Mouse (Mus musculus) MEL (cell line): Measurements from ENCODE around the gene Lipo3. TPM values are rescaled to one million over a fixed set of nuclear protein-coding genes. Genes with fewer than 3 reads are reported as not detected.
"Not testable (repeated sequence)": the region's sequence is repeated elsewhere in the genome, so short reads cannot be mapped to it uniquely, and the experiment has no call there.

ENCODE experiments used
- DNase-seq: peaks from one replicate; pipeline ENCODE4 v3.0.0; 2011; ENCODE audit warnings: low read depth, low spot score
- H3K27ac ChIP-seq: 2 replicates; pipeline ENCODE4 v1.5.1; 2012; ENCODE audit warnings: low read depth, mild to moderate bottlenecking, control low read depth, low read length, moderate library complexity; ENCODE audit not compliant: control insufficient read depth
- H3K27me3 ChIP-seq, 2 experiments: fragments of 150-350 bp in 1 of 2; sonication (generic) in 1 of 2; 2 replicates each; pipeline ENCODE4 v1.6.1; 2012; ENCODE audit warnings: low read length in 2 of 2, mild to moderate bottlenecking in 2 of 2, improper control_type of control experiment in 1 of 2, moderate library complexity in 1 of 2; ENCODE audit not compliant: insufficient read depth in 2 of 2, control insufficient read depth in 1 of 2
- H3K36me3 ChIP-seq, 2 experiments: 2 replicates each; pipeline ENCODE4 v1.6.1; 2012 to 2014; ENCODE audit warnings: low read length in 2 of 2, improper control_type of control experiment in 1 of 2, inconsistent platforms in 1 of 2, mild to moderate bottlenecking in 1 of 2; ENCODE audit not compliant: insufficient read depth in 2 of 2, control insufficient read depth in 1 of 2
- H3K4me1 ChIP-seq, 2 experiments: fragments of 150-350 bp in 1 of 2; sonication (generic) in 1 of 2; 2 replicates each; pipeline ENCODE4 v1.6.1; 2012; ENCODE audit warnings: low read length in 2 of 2, improper control_type of control experiment in 1 of 2, mild to moderate bottlenecking in 1 of 2; ENCODE audit not compliant: insufficient read depth in 2 of 2, control insufficient read depth in 1 of 2
- H3K4me3 ChIP-seq, 2 experiments: fragments of 150-350 bp in 1 of 2; sonication (generic) in 1 of 2; 2 replicates each; pipeline ENCODE4 v1.5.1; 2012; ENCODE audit warnings: low read depth in 2 of 2, low read length in 2 of 2, mild to moderate bottlenecking in 2 of 2, moderate library complexity in 2 of 2, control low read depth in 1 of 2, improper control_type of control experiment in 1 of 2; ENCODE audit not compliant: control insufficient read depth in 1 of 2, insufficient read depth in 1 of 2
- H3K79me2 ChIP-seq: 2 replicates; pipeline ENCODE4 v1.6.1; 2012; ENCODE audit warnings: mild to moderate bottlenecking, low read length, moderate library complexity; ENCODE audit not compliant: control insufficient read depth, poor library complexity, insufficient read depth
- H3K9ac ChIP-seq: 2 replicates; pipeline ENCODE4 v1.6.1; 2012; ENCODE audit warnings: low read depth, mild to moderate bottlenecking, control low read depth, low read length, moderate library complexity; ENCODE audit not compliant: control insufficient read depth, poor library complexity, severe bottlenecking
- H3K9me3 ChIP-seq: fragments of 150-350 bp; sonication (generic); replicated peaks from 2 replicates; pipeline ENCODE4 v1.6.1; 2012; ENCODE audit warnings: mild to moderate bottlenecking, low read length, improper control_type of control experiment, moderate library complexity; ENCODE audit not compliant: insufficient read depth
- BHLHE40 ChIP-seq: IDR thresholded peaks from 2 replicates; pipeline ENCODE4 v1.6.1; 2012; ENCODE audit warnings: low read depth, mild to moderate bottlenecking, inconsistent platforms, low read length, improper control_type of control experiment, borderline replicate concordance
- CHD2 ChIP-seq: IDR thresholded peaks from 2 replicates; pipeline ENCODE4 v1.6.1; 2011; ENCODE audit warnings: low read length, improper control_type of control experiment
- CTCF ChIP-seq, 3 experiments: IDR thresholded peaks in 2 of 3; conservative IDR thresholded peaks in 1 of 3; 2 replicates each; pipeline ENCODE4 v1.5.1; 2011 to 2012; ENCODE audit warnings: low read length in 3 of 3, low read depth in 2 of 3, mild to moderate bottlenecking in 2 of 3, improper control_type of control experiment in 1 of 3, inconsistent platforms in 1 of 3, mixed read lengths in 1 of 3, moderate library complexity in 1 of 3; ENCODE audit not compliant: control insufficient read depth in 1 of 3, insufficient read depth in 1 of 3, poor library complexity in 1 of 3, severe bottlenecking in 1 of 3
- E2F4 ChIP-seq: IDR thresholded peaks from 2 replicates; pipeline ENCODE4 v1.6.1; 2011; ENCODE audit warnings: low read depth, low read length, improper control_type of control experiment, borderline replicate concordance
- ELF1 ChIP-seq: IDR thresholded peaks from 2 replicates; pipeline ENCODE4 v1.6.1; 2014; ENCODE audit warnings: low read depth, mild to moderate bottlenecking, inconsistent platforms, low read length, improper control_type of control experiment, moderate library complexity
- ETS1 ChIP-seq: IDR thresholded peaks from 2 replicates; pipeline ENCODE4 v1.6.1; 2012; ENCODE audit warnings: low read depth, mild to moderate bottlenecking, inconsistent platforms, low read length, improper control_type of control experiment, moderate library complexity
- GABPA ChIP-seq: IDR thresholded peaks from 2 replicates; pipeline ENCODE4 v1.6.1; 2012; ENCODE audit warnings: low read depth, mild to moderate bottlenecking, inconsistent platforms, low read length, improper control_type of control experiment, moderate library complexity
- GATA1 ChIP-seq: IDR thresholded peaks from 2 replicates; pipeline ENCODE4 v1.6.1; 2011; ENCODE audit warnings: low read depth, low read length, improper control_type of control experiment
- HCFC1 ChIP-seq: IDR thresholded peaks from 2 replicates; pipeline ENCODE4 v1.6.1; 2012; ENCODE audit warnings: low read depth, mild to moderate bottlenecking, inconsistent platforms, low read length, improper control_type of control experiment, moderate library complexity
- MYB ChIP-seq: IDR thresholded peaks from 2 replicates; pipeline ENCODE4 v1.6.1; 2011; ENCODE audit warnings: mild to moderate bottlenecking, low read depth, low read length, improper control_type of control experiment
- MYC ChIP-seq: IDR thresholded peaks from 2 replicates; pipeline ENCODE4 v1.6.1; 2011; ENCODE audit warnings: low read depth, mild to moderate bottlenecking, low read length, improper control_type of control experiment, moderate library complexity
- POLR2AphosphoS2 ChIP-seq: IDR thresholded peaks from 2 replicates; pipeline ENCODE4 v1.6.1; 2011; ENCODE audit warnings: low read length, improper control_type of control experiment
- RCOR1 ChIP-seq: IDR thresholded peaks from 2 replicates; pipeline ENCODE4 v1.6.1; 2012; ENCODE audit warnings: low read depth, mild to moderate bottlenecking, inconsistent platforms, low read length, improper control_type of control experiment
- SMC3 ChIP-seq: IDR thresholded peaks from 2 replicates; pipeline ENCODE4 v1.6.1; 2011; ENCODE audit warnings: low read depth, low read length, improper control_type of control experiment
- TBP ChIP-seq: IDR thresholded peaks from 2 replicates; pipeline ENCODE4 v1.8.0; 2011; ENCODE audit warnings: low read depth, low read length, improper control_type of control experiment
- TCF12 ChIP-seq: IDR thresholded peaks from 2 replicates; pipeline ENCODE4 v1.6.1; 2014; ENCODE audit warnings: low read depth, mild to moderate bottlenecking, inconsistent platforms, low read length, improper control_type of control experiment, moderate library complexity
- ZC3H11A ChIP-seq: IDR thresholded peaks from 2 replicates; pipeline ENCODE4 v1.6.1; 2012; ENCODE audit warnings: low read depth, mild to moderate bottlenecking, inconsistent platforms, low read length, improper control_type of control experiment
- ZMIZ1 ChIP-seq: IDR thresholded peaks from 2 replicates; pipeline ENCODE4 v1.6.1; 2012; ENCODE audit warnings: low read depth, mild to moderate bottlenecking, inconsistent platforms, low read length, improper control_type of control experiment, moderate library complexity
- polyA plus RNA-seq, 2 experiments: library from polyadenylated mRNA; stranded (reverse) in 1 of 2; unstranded in 1 of 2; fragments of >175 nt in 1 of 2; fragments of >200 nt in 1 of 2; gene quantifications; 2 replicates each; pipeline versions ENCODE4 v1.2.1 to v1.2.4; 2012; ENCODE audit warnings: low replicate concordance in 2 of 2, low read depth in 1 of 2; ENCODE audit not compliant: insufficient read length in 2 of 2, insufficient read depth in 1 of 2, missing spikeins in 1 of 2
- total RNA-seq: library from RNA; depleted of rRNA; stranded (reverse); fragments of 300-350 nt; gene quantifications from 2 replicates; pipeline ENCODE4 v1.2.3, GENCODE M21; 2012; rRNA removed

Lipo3 gene
- total RNA-seq (not detected in 2 replicates), polyA plus RNA-seq (not detected)

DNA sequence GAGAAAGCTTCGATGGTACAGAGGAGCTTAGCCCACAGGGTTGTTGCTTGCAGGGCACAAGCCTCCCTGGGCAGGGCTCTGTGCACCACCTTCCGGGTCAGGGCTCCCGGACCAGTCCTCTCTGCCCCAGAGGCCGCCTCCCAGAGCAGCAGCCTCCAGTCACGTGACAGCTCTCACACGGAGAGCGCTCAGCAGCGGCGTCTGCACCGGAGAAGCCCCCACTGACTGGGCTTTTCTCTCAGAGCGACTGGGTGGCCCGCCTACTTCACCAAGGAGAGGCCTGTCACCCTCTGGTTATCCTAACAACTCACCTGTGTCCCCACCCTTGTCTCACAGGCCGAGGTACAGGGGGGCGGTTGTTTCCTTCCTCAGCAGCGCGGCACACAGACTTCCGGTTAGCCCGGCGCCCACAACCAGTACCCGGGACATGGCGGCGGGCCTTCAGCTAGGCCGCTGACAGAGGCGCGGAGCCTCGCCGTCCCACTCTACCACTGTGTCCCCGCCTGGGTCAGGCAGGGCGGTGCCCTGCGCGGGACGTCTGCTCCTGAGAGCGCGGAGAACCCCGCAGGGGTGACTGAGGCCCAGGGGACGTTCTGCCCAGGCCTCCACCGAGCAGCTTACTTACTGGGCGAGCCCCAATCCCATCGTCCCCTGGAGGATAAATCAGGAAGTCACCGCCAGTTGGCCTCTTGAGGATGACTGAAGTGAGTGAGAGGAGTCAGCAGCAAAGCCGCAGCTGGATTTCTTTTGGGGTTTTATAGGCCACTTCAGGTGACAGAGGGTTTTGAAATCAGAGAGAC is at the start of gene Lipo3:
Gene Lipo3, minus strand, starts transcription at position 665 of the 800 bp plus-strand sequence.
- H3K79me2 ChIP-seq, H3K4me3 ChIP-seq, H3K9me3 ChIP-seq, H3K9ac ChIP-seq, H3K27ac ChIP-seq, DNase-seq, H3K27me3 ChIP-seq, H3K36me3 ChIP-seq, H3K4me1 ChIP-seq: not testable (repeated sequence)

DNA sequence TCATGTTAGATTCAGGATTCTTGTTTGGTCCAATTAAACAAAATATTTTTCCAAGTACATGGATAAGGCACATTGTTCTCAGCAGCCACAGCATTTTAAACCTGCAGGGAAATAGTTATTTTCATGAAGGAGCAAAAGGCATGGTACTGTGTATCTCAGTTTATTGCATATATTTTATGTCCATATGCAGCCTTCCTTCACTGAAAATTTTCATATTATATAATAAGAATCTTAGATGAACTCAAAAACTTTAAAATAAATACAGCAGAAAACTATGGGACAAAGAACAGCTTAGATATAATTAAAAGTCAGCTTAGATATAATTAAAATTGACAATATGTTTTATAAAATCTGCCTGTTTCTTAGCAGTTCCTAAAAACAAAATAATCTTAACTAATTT is 25.6 kb upstream of the Lipo3 start, which contains the start of gene Lipo1:
Gene Lipo1, minus strand, starts transcription at position 101 of the 400 bp plus-strand sequence.
- H3K36me3 ChIP-seq, H3K27ac ChIP-seq, H3K4me3 ChIP-seq, H3K27me3 ChIP-seq, H3K4me1 ChIP-seq, H3K79me2 ChIP-seq, H3K9ac ChIP-seq, H3K9me3 ChIP-seq, DNase-seq: not testable (repeated sequence)

DNA sequence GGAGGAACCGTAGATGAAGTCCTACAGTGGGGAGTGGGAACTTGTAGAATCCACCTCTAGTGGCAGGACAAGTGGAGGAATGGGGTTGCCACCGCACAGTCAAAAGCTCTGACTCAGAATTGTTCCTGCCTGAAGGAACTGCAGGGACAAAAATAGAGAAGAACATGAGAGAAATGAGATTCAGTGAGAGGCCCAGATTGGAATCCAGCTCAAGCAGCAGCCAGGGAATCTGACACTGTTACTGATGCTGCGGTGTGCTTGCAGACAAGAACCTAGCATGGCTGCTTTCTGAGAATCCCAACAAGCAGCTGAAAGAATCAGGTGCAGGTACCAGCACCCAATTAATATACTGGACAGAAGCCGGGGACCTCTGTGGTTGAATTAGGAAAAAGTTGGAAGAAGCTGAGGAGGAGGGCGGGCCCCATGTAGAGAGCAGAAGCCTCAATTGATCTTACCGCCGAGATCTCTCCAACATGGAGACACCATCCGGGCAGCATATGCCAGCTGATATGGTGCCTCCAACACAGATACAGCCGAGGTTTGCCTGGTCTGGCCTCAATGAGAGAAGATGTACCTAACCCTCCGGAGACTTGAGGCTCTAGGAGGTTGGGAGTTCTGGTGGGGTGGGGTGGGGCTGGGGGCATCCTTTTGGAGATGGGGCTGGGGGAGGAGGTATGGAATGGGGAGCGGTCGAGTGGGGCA is 25.0 kb upstream of the Lipo3 start:
- no peaks in the 10 kb centered on the region for H3K9me3 ChIP-seq
- H3K36me3 ChIP-seq: no peaks in the 10 kb centered on the region
- H3K4me3 ChIP-seq: no peak overlapping the region
- no peaks in the 10 kb centered on the region for H3K27me3 ChIP-seq
- H3K79me2 ChIP-seq: no peaks in the 10 kb centered on the region
- no peak for TF ChIP-seq TCF12
- no peak for TF ChIP-seq CHD2
- TF ChIP-seq MYB: no peak
- TF ChIP-seq E2F4: no peak
- TF ChIP-seq TBP: no peak
- TF ChIP-seq GABPA: no peak
- TF ChIP-seq HCFC1: no peak
- no peak for TF ChIP-seq POLR2AphosphoS2
- TF ChIP-seq MYC: no peak
- TF ChIP-seq RCOR1: no peak
- no peak for TF ChIP-seq CTCF (IDR thresholded peaks at IDR 0.05 in 2 of 3, conservative IDR thresholded peaks at IDR 0.05 in 1 of 3; ENCODE audit: control insufficient read depth in 1 of 3, insufficient read depth in 1 of 3, low read depth in 2 of 3, low read length in 3 of 3, poor library complexity in 1 of 3, severe bottlenecking in 1 of 3)
- no peak for TF ChIP-seq SMC3
- TF ChIP-seq ZC3H11A: no peak
- no peak for TF ChIP-seq ELF1
- no peak for TF ChIP-seq ETS1
- no peak for TF ChIP-seq BHLHE40
- TF ChIP-seq GATA1: no peak
- no peak for TF ChIP-seq ZMIZ1
- H3K27ac ChIP-seq: no peak overlapping the region
- DNase-seq: no peak
- H3K4me1 ChIP-seq: no peaks in the 10 kb centered on the region
- H3K9ac ChIP-seq: no peak overlapping the region

DNA sequence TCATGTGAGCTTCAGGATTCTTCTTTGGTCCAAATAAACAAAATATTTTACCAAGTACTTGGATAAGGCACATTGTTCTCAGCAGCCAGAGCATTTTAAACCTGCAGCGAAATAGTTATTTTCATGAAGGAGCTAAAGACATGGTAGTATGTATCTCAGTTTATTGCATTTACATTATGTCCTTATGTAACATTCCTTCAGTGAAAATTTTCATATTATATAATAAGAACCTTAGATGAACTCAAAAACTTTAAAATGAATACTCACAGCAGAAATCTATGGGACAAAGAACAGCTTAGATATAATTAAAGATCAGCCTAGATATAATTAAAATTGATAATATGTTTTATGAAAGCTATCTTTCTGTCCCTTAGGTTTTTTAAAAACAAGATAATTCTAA is 10.5 kb downstream of the Lipo3 start, which contains the start of gene Lipo2:
Gene Lipo2, minus strand, starts transcription at position 101 of the 400 bp plus-strand sequence.
- not testable (repeated sequence) for H3K9ac ChIP-seq, H3K79me2 ChIP-seq, H3K4me3 ChIP-seq, H3K27me3 ChIP-seq, H3K36me3 ChIP-seq, H3K27ac ChIP-seq, H3K9me3 ChIP-seq, DNase-seq, H3K4me1 ChIP-seq
